Mouse (Mus musculus): ENCODE measurements around the gene Adamts20.
"Not testable (repeated sequence)": the region's sequence is repeated elsewhere in the genome, so short reads cannot be mapped to it uniquely, and the experiment has no call there.

Adamts20 gene

DNA sequence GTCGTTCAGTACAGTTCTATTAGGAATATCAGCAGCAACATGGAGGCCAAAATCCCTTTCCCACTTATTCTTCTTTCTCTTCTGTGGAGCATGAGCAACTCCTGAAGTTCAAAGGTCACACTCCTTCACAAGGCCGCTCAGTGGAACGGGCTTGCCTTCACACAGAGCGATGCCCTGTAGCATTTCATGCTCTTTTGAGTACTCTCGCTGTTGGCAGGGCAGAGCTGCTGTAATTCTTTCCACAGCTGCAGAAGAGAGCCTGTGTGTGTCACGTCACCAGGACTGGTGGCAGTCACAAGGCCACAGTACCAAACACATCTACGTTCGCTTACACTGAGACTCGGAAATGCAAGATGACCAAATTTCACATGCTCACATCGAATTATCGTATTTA lies 21.2 kb downstream of the Adamts20 start:
- no peak for DNase-seq

DNA sequence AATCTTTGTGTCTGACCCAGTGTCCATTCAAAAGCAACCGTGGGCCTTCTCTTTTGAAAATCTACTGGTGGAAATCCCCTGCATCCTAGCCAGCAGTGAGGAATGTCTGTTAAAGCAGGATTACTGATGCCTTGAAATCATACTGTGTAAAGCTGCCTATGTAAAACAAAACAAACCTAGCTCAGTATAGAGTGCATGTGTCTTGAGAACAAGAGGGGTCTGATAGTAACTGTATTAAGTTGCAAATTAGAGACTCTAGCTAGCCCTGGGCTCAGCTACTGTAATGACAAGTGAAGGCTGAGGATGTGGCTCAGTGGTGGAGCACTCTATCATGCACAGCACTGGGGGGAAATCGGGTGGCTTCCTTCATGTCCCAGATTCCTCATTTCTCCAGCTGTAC lies 22.2 kb downstream of the Adamts20 start:
- no peak for DNase-seq

DNA sequence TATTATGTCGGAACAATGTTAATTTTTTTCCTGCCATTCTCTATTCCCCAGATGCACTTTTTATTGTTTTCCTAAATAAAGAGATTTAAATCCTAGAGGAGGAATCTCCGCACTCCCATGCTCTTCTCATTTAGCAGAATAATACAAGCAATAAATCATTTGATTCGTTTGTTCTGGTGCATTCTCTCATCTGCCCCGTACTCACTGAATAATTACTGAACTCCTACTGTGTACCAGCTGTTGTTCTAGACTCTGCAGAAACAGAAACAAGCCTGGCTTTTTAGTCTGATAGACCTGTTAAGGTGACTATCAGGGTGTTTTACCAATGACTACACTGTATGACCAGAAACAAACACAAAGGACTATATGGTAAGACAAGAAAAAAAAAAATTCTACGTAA lies 29.7 kb downstream of the Adamts20 start:
- DNase-seq = no peak

DNA sequence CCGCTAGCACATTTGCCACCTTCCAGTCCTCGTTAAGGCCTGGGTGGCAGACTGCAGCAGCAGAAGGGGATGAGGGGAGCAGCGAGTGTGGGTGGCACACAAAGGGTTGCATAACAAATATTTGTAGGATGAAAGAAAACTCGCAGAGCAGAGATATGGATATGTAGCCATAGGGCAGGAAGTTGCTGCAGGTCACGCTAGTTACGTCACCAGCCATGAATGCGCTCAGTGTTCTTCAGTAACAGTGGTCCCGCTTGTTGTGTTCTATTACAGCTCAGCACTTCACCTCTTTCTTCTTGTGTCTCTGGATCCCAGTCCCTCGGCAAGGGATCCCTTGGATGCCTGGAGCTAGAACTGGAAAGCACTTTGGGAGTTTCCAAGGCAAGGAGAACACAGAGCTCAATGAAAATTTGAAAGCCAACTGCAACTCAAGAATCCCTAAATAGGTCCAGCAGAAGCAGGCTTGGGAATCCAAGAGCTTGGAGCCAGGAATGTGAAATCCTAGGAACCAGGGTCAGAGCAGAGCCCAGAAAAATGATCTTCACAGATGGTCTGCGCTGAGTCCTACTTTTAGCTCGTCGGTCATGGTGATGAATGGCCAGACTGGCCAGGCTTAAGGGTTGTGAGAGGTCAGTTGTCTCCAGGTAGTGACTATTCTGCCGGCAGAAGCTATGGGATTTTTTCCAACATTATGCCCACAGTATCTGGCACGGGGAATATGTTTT lies 34.4 kb downstream of the Adamts20 start:
- DNase-seq = no peak

DNA sequence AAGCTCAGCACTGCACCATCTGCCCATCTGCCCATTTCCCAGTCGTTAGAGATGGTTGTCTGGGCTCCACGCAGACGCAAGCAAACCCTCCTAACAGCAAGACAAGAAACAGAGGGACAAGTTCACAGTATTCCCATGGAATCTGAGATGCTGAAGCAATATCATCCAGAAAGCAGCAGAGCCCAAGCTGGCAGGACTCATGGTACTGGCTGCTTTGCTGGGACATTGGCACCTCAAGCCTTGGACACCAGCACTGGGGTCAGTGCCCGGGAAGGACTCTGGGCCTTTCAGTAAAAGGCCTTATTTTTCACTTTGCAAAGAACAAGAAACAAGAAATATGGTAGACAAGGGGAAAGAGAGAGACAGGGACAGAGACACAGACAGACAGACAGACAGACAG lies 36.5 kb downstream of the Adamts20 start:
- no peak for DNase-seq

DNA sequence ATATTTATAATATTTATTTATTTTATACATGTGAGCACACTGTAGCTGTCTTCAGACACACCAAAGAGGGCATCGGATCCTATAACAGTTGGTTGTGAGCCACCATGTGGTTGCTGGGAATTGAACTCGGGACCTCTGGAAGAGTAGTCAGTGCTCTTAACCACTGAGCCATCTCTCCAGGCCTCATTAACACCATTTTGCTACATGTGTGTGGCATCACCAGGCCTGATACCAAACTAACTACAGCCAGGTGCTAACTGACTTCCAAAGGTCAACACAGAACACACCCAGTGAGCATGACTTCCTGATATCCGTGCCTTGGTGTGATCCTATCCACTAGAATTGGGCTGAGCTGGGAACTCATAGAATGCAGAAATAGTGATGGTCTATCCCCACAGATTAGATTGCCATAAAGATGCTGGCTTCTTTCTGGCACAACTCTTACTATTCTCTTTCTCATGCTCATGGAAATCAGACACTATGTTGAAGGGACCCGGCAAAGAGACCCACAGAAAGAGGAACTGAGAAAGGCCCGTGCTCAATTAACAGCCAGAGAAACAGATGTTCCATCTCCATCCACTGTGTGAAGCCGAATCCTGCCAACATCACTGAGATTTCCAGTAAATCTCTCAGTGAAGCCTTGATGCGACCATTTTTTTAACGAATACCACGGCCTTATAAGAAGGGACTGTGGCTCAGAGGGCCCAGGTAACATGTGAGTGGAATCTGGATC lies 37.6 kb downstream of the Adamts20 start:
- DNase-seq = no peak

DNA sequence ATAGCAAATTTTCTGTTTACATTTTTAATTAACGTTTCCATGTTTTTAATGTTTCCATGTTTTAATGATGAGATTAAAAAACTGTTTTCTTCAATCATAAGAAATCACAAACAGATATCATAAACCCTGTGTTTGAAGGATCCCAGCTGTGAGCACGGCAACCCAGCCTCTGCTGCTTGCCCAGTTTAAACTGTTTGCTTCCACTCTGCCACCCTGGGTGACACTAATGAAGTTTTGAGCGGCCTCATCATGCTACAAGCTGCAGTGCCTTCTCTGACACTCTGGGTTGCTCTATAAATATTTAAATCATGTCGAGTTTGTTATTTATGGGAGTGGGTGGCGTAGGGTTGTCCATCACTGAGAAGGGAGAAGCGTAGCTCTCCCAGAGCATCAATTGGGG lies 44.7 kb downstream of the Adamts20 start:
- DNase-seq = no peak

DNA sequence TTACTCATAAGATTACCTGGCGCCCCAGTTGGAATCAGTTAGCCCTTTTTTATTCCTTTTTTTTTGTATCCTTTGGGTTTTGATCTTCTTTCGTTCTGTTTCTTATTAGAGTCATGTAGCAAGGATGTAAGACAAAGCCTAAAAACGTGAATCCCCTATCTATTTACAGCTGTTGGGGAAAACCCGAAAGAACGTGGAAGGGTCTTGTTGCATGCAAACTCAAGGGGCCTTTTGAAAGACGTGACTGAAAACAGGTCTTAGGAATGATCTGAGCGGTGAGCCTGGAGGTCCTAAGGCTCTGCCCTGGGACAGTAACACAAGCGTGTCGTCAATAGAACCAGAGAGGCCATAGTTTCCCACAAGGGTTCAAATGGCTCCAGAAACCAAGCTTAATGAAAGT lies 46.1 kb downstream of the Adamts20 start:
- no peak for DNase-seq

DNA sequence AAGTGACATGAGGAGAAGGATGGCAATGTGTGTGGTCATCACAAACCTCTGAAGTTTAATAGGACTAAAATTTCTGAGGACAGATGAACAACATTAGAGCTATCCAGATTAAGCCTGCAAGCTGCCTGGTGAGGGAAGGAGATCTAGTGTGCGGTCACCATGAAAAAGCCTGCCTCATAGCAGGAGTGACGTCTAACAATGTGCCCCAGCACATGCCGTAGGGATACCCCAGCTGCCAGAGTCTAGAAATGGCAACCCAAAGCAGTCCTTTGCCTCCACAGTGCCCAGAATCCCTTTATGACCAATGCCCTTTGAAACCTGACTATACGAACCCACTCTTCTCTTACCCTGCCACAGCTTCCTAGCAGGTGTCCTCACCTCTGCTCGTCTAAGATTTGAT lies 46.8 kb downstream of the Adamts20 start:
- DNase-seq = no peak

DNA sequence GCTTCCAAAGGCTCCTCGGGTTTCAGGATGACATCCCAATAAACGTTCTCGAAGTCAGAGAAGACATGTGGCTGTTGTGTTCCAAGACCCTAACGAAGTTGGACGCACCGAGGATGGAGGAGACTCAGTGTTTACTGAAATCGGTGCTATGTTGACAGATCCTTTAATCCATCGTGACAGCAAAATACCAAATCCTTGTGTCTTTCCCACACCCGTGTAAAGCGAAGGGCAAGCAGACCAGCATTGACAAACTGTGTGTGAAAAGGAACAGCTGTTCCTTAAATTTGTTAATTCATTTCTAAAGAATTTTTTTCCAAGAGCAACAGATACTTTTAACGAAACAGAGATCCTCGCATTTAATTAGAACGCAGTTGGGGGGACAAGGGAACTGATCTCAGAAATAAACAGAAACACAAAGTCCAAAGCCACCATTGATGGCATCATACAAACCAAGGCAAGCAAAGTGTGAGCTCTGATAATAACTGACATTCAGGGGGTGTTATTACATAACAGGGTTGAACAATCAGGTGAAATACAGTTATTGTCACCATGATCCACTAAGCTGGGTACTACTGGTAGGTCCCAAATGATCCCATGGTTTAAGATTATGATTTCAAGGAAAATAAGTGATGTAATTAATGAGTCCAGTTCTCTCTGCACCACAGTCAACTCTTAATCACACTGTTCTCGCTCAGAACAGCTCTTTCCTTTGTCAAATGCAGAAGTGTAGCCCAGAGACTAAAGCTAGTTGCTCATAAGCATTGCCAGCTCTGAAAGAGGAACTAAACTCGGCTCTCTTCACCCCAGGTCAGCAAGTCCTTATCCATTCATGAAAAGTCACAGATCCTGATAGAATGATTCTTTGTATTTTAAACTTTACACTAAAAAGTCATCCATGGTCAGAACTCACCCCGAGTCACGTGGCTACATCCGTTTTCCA lies 47.7 kb downstream of the Adamts20 start:
- DNase-seq = no peak

DNA sequence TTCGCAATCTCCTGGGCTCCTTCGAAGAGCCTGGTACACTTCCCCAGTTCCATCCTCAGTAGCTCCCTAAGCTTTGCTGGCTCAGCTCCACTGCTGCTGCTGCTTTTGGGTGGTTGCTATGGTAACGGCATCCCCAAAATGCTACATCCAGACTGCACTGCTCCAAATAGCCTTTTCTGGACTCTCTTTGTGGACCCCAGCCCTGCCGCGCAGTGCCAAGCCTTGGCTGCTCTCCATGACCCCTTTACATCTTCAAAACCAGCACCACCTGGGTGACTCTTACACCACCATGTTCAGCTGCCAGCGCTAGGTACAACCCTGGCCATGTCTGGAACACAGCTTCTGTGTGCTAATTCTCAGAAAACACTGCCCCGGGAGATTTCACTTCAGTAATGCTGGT lies 55.4 kb downstream of the Adamts20 start:
- no peak for DNase-seq

DNA sequence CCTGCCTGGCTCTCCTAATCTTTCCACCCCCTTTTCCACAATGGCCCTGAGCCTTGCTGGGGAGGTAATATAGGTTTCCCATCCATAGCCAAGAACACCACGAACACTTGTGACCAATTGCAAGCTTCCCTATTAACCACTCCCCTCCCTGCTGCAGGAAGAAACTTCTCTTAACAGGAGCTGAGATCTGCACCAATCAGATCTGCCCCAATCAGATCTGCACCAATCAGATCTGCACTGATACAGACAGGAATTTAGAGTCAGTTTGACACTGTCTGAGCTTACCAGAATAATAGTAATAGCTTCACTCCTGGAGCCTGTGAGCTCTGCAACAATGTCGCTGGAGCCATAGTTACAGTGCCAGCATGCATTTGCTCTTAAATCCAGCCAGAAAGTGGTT lies 58.9 kb downstream of the Adamts20 start:
- DNase-seq = no peak

DNA sequence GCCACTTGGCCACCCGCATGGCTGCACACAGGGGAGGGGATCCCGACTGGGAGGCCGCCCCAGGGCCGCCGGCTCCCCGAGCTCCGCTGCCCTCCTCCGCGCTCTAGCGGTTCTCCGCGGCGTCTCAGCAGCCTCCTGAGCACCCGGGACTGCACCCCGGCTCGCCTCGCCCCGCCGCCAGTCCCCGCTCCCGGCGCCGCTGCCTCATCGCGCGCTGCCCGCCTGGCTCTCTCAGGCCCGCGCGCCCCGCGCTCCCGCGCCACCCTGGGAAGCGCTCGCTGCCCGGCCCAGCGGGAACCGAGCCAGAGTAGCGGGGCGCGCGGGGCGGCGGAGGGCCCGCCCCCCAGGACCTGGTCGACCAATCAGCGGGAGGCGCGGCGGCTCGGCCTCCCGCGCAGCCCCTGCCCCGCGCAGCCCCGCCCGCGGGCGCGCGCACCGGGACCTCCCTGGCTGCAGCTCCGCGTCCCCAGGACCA lies 61.1 kb downstream of the Adamts20 start:
- DNase-seq = peak; percentile 73

DNA sequence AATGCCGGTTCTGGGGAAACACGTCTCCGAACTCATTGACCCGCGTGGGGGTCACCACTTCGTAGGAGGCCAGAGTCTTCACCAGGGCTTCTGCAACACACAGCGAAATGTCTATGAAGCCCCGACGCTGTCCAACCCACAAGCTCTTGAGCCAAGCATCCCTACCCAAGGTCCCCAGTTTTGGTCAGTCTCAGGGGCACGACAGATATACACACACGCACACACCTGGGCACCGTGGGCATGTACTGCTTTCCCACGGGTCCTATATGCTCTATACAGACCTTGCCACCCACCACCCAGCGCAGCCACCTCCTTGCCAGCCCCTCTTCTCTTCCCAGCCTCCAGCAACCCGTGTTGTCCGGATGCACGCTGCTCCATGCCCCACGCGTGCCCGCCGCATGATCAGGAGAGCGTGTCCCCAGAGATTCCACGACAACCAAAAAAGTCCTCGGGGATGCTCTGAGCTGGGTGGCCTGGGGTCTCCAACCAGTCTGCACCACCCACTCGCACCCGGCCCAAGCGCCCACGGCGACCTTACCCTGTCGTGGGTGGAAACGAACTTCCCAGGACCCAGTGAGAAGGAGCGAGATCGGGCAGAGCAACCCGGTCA lies 61.7 kb downstream of the Adamts20 start:
- no peak for DNase-seq

DNA sequence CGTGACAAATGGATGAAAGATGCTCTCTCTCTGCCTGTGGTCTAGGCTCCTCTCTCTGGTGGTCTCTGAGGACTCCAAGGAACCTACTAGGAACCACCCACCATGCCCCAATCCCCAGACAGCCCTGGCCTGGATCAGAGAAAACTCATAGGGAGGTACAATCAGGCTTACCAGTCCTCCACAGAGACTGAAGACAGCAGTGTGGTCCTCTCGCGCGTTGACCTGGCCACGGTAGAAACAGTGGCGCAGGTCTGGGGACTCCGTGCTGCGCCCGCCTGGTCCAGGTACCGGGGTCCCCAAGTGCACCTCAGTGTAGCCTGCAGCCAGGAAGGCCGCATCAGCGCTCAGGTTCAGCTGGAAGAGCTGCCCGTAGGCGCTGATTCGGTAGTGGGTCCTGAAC lies 62.2 kb downstream of the Adamts20 start:
- no peak for DNase-seq

DNA sequence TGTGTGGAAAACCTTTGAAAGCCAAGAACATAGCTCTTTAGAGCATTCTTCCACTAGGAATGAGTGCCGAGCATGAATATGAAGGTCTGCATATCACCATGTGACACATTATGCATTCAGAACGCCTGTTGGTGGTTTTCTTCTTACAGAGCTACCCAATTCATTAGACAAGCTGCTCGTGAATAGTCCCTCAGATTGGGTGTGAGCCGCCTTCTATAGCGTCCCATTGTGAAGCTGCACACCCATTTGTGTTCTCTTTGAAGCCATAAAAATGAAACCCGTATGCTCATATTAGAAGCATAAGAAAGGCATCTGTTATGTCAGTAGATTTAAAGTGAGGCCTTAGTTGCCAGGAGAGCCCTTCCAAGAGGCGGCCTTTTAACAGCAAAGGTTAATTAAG lies 72.5 kb downstream of the Adamts20 start:
- DNase-seq = no peak

DNA sequence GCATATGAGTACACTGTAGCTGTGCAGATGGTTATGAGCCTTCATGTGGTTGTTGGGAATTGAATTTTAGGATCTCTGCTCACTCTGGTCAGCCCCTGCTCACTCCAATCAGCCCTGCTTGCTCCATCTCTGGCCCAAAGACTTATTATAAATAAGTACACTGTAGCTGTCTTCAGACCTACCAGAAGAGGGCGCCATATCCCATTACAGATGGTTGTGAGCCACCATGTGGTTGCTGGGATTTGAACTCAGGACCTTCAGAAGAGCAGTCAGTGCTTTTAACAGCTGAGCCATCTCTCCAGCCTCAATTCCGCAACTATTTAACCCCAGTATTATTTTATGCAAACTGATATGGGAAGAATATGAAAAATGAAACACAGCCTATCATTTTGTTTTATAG lies 75.1 kb downstream of the Adamts20 start:
- not testable (repeated sequence) for DNase-seq

DNA sequence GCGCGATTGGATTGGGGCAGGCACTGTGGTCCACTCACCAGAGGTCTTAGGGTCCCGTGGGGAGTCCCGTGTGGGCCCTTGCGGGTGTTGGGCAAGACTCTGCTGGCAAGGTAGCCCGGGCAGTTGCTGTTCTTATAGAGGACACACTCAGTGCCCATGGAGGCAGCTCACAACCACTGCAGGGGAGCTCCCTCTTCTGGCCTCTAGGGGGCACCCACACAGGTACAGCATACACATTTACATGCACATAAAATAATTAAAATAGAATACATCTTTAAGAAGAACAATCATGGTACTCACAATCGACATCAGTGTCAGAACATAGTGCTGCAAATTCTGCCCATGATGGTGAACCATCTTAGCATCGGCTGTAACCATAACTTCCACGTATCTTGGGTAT lies 85.8 kb downstream of the Adamts20 start:
- no peak for DNase-seq

DNA sequence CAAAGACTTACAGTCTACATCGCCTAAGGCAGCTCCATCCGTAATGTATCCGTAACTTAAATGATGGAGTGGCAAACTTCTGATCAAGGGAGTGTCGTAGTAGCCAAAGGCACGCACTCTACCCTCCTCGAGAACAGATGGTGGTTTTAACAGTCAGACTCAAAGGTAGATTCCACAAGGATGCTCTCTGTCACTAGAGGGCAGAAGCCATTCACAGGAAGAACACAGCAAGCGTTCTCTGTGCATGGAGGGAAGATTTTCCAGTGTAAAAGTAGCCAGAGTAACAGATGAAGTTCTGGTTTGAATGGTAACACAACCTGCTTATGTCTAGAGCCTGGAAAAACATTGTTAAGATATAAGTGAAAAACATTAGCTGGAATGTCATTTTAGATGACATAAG lies 92.7 kb downstream of the Adamts20 start:
- DNase-seq = no peak

DNA sequence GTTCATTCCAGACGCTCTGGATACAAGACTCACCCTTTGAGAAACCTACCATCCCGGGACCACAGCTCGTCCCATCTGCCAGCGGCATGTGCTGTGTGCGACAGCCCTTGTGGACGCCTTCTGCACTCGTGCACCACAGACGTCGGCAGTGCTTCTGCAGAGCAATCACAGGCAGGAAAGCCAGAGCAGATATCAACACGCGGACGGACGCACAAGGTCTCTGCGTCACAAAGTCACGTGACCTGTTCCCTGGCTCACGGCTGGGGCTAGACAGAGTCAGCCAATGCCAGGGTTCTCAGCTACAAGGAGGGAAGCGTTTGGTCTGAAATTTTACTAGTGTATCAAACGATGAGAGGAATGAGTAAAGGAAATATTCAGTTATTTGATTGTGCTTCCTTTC lies 116.2 kb downstream of the Adamts20 start:
- DNase-seq = no peak

DNA sequence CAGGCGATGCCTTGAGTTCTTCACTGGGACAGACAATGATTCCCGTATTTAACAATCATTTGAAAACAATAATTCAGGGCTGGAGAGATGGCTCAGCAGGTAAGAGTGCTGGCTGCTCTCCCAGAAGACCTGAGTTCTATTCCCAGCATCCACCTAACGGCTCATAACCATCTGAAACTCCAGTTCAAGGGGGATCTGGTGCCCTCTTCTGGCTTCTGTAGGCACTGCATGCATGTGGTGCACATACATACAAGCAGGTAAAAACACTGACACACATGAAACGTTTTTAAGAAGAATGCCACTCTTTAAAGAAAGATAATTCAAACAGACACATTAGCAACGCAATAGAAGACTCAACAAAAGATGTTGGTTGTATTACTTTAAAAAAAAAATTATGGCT lies 120.9 kb downstream of the Adamts20 start:
- no peak for DNase-seq

DNA sequence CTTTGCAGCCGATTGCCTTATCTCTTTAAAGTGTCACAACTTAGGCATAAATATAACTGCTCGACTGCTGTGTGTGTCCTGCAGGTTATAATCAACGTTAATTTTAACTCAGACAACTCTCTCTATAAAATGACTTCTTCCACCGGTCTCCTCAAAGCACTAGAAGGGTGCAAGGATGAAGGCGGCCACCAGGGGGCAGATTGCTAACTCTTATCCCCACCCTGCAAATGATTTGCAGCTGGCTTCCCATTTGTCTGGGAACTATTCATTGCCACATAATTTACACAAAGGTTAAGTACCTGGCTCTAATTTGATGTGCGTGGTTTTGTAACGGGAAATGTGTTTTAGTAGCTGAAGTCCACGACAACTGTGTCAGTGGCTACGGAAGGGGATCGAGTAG lies 122.9 kb downstream of the Adamts20 start:
- DNase-seq = peak; percentile 54

DNA sequence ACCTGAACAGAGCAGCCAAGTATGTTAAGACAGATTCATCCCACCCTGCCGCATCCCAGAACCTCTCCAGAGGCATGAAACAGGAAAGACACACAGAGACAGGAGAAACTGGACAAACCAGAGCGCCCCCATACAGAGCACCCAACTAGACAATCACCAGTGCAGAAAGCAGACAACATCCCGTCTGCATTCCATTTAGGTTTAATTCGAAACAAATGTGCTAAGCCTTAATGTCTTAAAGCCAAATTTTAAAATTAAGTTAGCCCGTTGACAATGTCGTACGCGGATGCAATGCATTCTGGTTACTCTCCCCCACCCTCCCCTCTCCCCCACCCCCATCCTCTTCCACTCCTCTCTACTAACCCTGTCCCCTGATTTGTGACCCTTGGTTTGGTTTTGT lies 126.2 kb downstream of the Adamts20 start:
- no peak for DNase-seq

Data from liver (tissue).